Comparison of ENCODE assay signal across 22 mouse cellular contexts in genomic region chr1:162847554-162847953, GRCm38 (mm10). TPM values are rescaled to one million over a fixed set of nuclear protein-coding genes. Genes with fewer than 3 reads are reported as not detected.
"Had no signal": no experiment of that assay in that cellular context is flagged by ENCODE, and none has a peak within 500 bp of the region (broad histone marks: within the 10 kb centered on the region; RNA-seq: fewer than 3 reads in every experiment).

No protein-coding gene starts in this region.

- H3K4me3 ChIP-seq: midbrain, embryonic 10.5 days; midbrain, embryonic 12.5 days; myocyte; neural tube, embryonic 13.5 days; neural tube, embryonic 15.5 days had no signal

- DNase-seq: lung, adult 18-20 months; lung, embryonic 14.5 days; lung, postnatal 10 days; lung, postnatal 4 days; midbrain, embryonic 14.5 days; retina, postnatal 1 day; right cerebral cortex, adult 18-20 months; right cerebral cortex, postnatal 25 days; right cerebral cortex, postnatal 4 days; spleen, adult 18-20 months; thymus, adult 18-20 months; thymus, postnatal 25 days; thymus, postnatal 4 days had no signal

- H3K4me1 ChIP-seq: midbrain, embryonic 10.5 days; midbrain, embryonic 12.5 days; neural tube, embryonic 13.5 days; neural tube, embryonic 15.5 days had no signal

- H3K27ac ChIP-seq: midbrain, embryonic 10.5 days; midbrain, embryonic 12.5 days; neural tube, embryonic 13.5 days; neural tube, embryonic 15.5 days had no signal

- H3K36me3 ChIP-seq: midbrain, embryonic 10.5 days; midbrain, embryonic 12.5 days; neural tube, embryonic 13.5 days; neural tube, embryonic 15.5 days had no signal

- H3K9me3 ChIP-seq: midbrain, embryonic 10.5 days; midbrain, embryonic 12.5 days; neural tube, embryonic 13.5 days; neural tube, embryonic 15.5 days had no signal

- H3K27me3 ChIP-seq: midbrain, embryonic 12.5 days; neural tube, embryonic 13.5 days; neural tube, embryonic 15.5 days had no signal

RNA-seq across cellular contexts. Expression of gene Fmo1, which starts 18.9 kb away (rescaled TPM):
- total RNA-seq: megakaryocyte, adult 5-6 weeks; megakaryocyte-erythroid progenitor cell, adult 5-6 weeks had no signal

RNA-seq across cellular contexts. Expression of gene Fmo4, which starts 33.8 kb away (rescaled TPM):
- total RNA-seq: megakaryocyte, adult 5-6 weeks; megakaryocyte-erythroid progenitor cell, adult 5-6 weeks had no signal
- polyA plus RNA-seq: myocyte; stomach, embryonic 14.5 days had no signal

RNA-seq across cellular contexts. Expression of gene Fmo2, which starts 51.0 kb away (rescaled TPM):
- total RNA-seq: megakaryocyte, adult 5-6 weeks; megakaryocyte-erythroid progenitor cell, adult 5-6 weeks had no signal
- polyA plus RNA-seq: midbrain, embryonic 14.5 days; myocyte; neural tube, embryonic 11.5 days had no signal
